Mouse (Mus musculus) CH12.LX (cell line): ENCODE measurements around the gene Map2k1. TPM values are rescaled to one million over a fixed set of nuclear protein-coding genes. Genes with fewer than 3 reads are reported as not detected.
"Not testable (repeated sequence)": the region's sequence is repeated elsewhere in the genome, so short reads cannot be mapped to it uniquely, and the experiment has no call there.

Experiments
- DNase-seq: peaks from one replicate; pipeline ENCODE4 v3.0.0-alpha.2; 2013; ENCODE audit errors: extremely low read depth
- H3K27ac ChIP-seq: 2 replicates; pipeline ENCODE4 v1.5.1; 2012; ENCODE audit warnings: low read depth, mild to moderate bottlenecking, control low read depth, moderate library complexity; ENCODE audit not compliant: insufficient read depth
- H3K27me3 ChIP-seq: replicated peaks from 2 replicates; pipeline ENCODE3; 2012; ENCODE audit warnings: inconsistent platforms
- H3K36me3 ChIP-seq, 2 experiments: replicated peaks in 1 of 2; 2 replicates each; pipeline versions ENCODE3 to v1.6.1; 2012; ENCODE audit warnings: inconsistent platforms in 1 of 2, low read length in 1 of 2, mild to moderate bottlenecking in 1 of 2, mixed read lengths in 1 of 2, moderate library complexity in 1 of 2; ENCODE audit not compliant: control insufficient read depth in 1 of 2, insufficient read depth in 1 of 2
- H3K4me1 ChIP-seq, 2 experiments: 2 replicates each; pipeline ENCODE4 v1.6.1; 2012; ENCODE audit warnings: inconsistent platforms in 1 of 2, moderate library complexity in 1 of 2; ENCODE audit not compliant: insufficient read depth in 2 of 2, control insufficient read depth in 1 of 2
- H3K4me2 ChIP-seq: 2 replicates; pipeline ENCODE4 v1.6.1; 2012; ENCODE audit warnings: low read depth, mild to moderate bottlenecking, control low read depth; ENCODE audit not compliant: poor library complexity, insufficient read depth, severe bottlenecking
- H3K4me3 ChIP-seq, 3 experiments: fragments of 150-350 bp in 1 of 3; sonication (generic) in 1 of 3; replicated peaks in 1 of 3; 2 replicates each; pipeline versions ENCODE3 to v1.5.1; 2011 to 2012; ENCODE audit warnings: low read depth in 2 of 3, low read length in 2 of 3, mild to moderate bottlenecking in 2 of 3, moderate library complexity in 2 of 3, control low read depth in 1 of 3, improper control_type of control experiment in 1 of 3, inconsistent platforms in 1 of 3, mixed read lengths in 1 of 3; ENCODE audit not compliant: poor library complexity in 1 of 3
- H3K79me2 ChIP-seq: replicated peaks from 2 replicates; pipeline ENCODE4 v1.6.1; 2012; ENCODE audit warnings: mild to moderate bottlenecking, moderate library complexity; ENCODE audit not compliant: control insufficient read depth, poor library complexity, insufficient read depth, severe bottlenecking; ENCODE audit errors: extremely low read depth
- H3K9ac ChIP-seq: 2 replicates; pipeline ENCODE4 v1.6.1; 2012; ENCODE audit warnings: low read depth, mild to moderate bottlenecking, control low read depth, moderate library complexity; ENCODE audit not compliant: insufficient read depth
- H3K9me3 ChIP-seq: replicated peaks from 2 replicates; pipeline ENCODE3; 2012; ENCODE audit warnings: low read length, inconsistent platforms, mixed read lengths
- BHLHE40 ChIP-seq: IDR thresholded peaks from 2 replicates; pipeline ENCODE4 v1.6.1; 2011; ENCODE audit warnings: mild to moderate bottlenecking, low read depth, low read length, improper control_type of control experiment
- CHD2 ChIP-seq: IDR thresholded peaks from 2 replicates; pipeline ENCODE4 v1.6.1; 2011; ENCODE audit warnings: low read length, improper control_type of control experiment
- CTCF ChIP-seq, 2 experiments: IDR thresholded peaks in 1 of 2; conservative IDR thresholded peaks in 1 of 2; 2 replicates each; pipeline ENCODE4 v1.5.1; 2011 to 2012; ENCODE audit warnings: low read depth in 2 of 2, low read length in 2 of 2, improper control_type of control experiment in 1 of 2, inconsistent platforms in 1 of 2, mild to moderate bottlenecking in 1 of 2, moderate library complexity in 1 of 2
- ETS1 ChIP-seq: conservative IDR thresholded peaks from 2 replicates; pipeline ENCODE4 v1.6.1; 2012; ENCODE audit warnings: low read depth, mild to moderate bottlenecking, inconsistent platforms, low read length, improper control_type of control experiment, moderate library complexity
- JUND ChIP-seq: conservative IDR thresholded peaks from 2 replicates; pipeline ENCODE4 v1.6.1; 2011; ENCODE audit warnings: low read depth, low read length, improper control_type of control experiment
- KAT2A ChIP-seq: IDR thresholded peaks from 2 replicates; pipeline ENCODE4 v1.6.1; 2012; ENCODE audit warnings: low read length, improper control_type of control experiment, inconsistent platforms; ENCODE audit not compliant: insufficient replicate concordance
- MAZ ChIP-seq: IDR thresholded peaks from 2 replicates; pipeline ENCODE4 v1.6.1; 2012; ENCODE audit warnings: low read depth, mild to moderate bottlenecking, inconsistent platforms, low read length, improper control_type of control experiment, moderate library complexity
- MEF2A ChIP-seq: IDR thresholded peaks from 2 replicates; pipeline ENCODE4 v1.6.1; 2014; ENCODE audit warnings: low read depth, mild to moderate bottlenecking, inconsistent platforms, low read length, improper control_type of control experiment, borderline replicate concordance
- MYC ChIP-seq: IDR thresholded peaks from 2 replicates; pipeline ENCODE4 v1.6.1; 2011; ENCODE audit warnings: low read depth, mild to moderate bottlenecking, improper control_type of control experiment, low read length
- NELFE ChIP-seq: IDR thresholded peaks from 2 replicates; pipeline ENCODE4 v1.6.1; 2011; ENCODE audit warnings: low read depth, low read length, improper control_type of control experiment
- NRF1 ChIP-seq: IDR thresholded peaks from 2 replicates; pipeline ENCODE4 v1.6.1; 2014; ENCODE audit warnings: low read depth, mild to moderate bottlenecking, inconsistent platforms, low read length, improper control_type of control experiment, moderate library complexity
- PAX5 ChIP-seq: IDR thresholded peaks from 2 replicates; pipeline ENCODE4 v1.6.1; 2012; ENCODE audit warnings: low read length, inconsistent platforms, mixed read lengths
- POLR2A ChIP-seq: IDR thresholded peaks from 2 replicates; pipeline ENCODE4 v1.6.1; 2011; ENCODE audit warnings: low read depth, mild to moderate bottlenecking, improper control_type of control experiment, low read length
- RAD21 ChIP-seq: IDR thresholded peaks from 2 replicates; pipeline ENCODE4 v1.6.1; 2011; ENCODE audit warnings: low read depth, mild to moderate bottlenecking, low read length, improper control_type of control experiment, moderate library complexity
- TBP ChIP-seq: conservative IDR thresholded peaks from 2 replicates; pipeline ENCODE4 v1.6.1; 2011; ENCODE audit warnings: low read depth, low read length, improper control_type of control experiment
- TCF12 ChIP-seq: IDR thresholded peaks from 2 replicates; pipeline ENCODE4 v1.6.1; 2014; ENCODE audit warnings: low read depth, mild to moderate bottlenecking, inconsistent platforms, low read length, improper control_type of control experiment
- UBTF ChIP-seq: IDR thresholded peaks from 2 replicates; pipeline ENCODE4 v1.6.1; 2012; ENCODE audit warnings: low read depth, mild to moderate bottlenecking, inconsistent platforms, low read length, improper control_type of control experiment, moderate library complexity
- USF1 ChIP-seq: IDR thresholded peaks from 2 replicates; pipeline ENCODE4 v1.6.1; 2014; ENCODE audit warnings: low read depth, mild to moderate bottlenecking, inconsistent platforms, low read length, improper control_type of control experiment
- USF2 ChIP-seq: conservative IDR thresholded peaks from 2 replicates; pipeline ENCODE4 v1.6.1; 2011; ENCODE audit warnings: low read depth, low read length, improper control_type of control experiment
- ZC3H11A ChIP-seq: IDR thresholded peaks from 2 replicates; pipeline ENCODE4 v1.6.1; 2012; ENCODE audit warnings: low read depth, mild to moderate bottlenecking, inconsistent platforms, low read length, improper control_type of control experiment
- ZKSCAN1 ChIP-seq: IDR thresholded peaks from 2 replicates; pipeline ENCODE4 v1.6.1; 2012; ENCODE audit warnings: low read depth, inconsistent platforms, low read length, improper control_type of control experiment, borderline replicate concordance
- ZMIZ1 ChIP-seq: IDR thresholded peaks from 2 replicates; pipeline ENCODE4 v1.6.1; 2012; ENCODE audit warnings: low read depth, mild to moderate bottlenecking, inconsistent platforms, low read length, improper control_type of control experiment
- dilution Hi-C: fragments of 300-500 bp; cut with MboI; formaldehyde crosslinking; loops from 2 replicates; pipeline ENCODE4 v1.14.3; 2020; ENCODE audit warnings: low sequenced_read_pairs; ENCODE audit not compliant: extremely low pct_unique_long_range_greater_than_20kb, extremely low pct_ligation_motif_present
- in situ Hi-C: fragments of 300-500 bp; cut with MboI; formaldehyde crosslinking; loops from 3 replicates; pipeline ENCODE4 v1.14.3; 2019; ENCODE audit warnings: low sequenced_read_pairs, low pct_ligation_motif_present, low pct_unique_long_range_greater_than_20kb, mixed read lengths
- polyA plus RNA-seq: library from polyadenylated mRNA; unstranded; fragments of >175 nt; gene quantifications from 2 replicates; pipeline ENCODE4 v1.2.1, GENCODE M21; 2012; ENCODE audit warnings: low read depth; ENCODE audit not compliant: insufficient read length
- total RNA-seq, 2 experiments: library from RNA; depleted of rRNA; stranded (reverse); fragments of 300-350 nt in 1 of 2; fragments of >200 nt in 1 of 2; gene quantifications; 2 replicates each; pipeline ENCODE4 v1.2.3; 2012 to 2014

Map2k1 gene
- total and polyA plus RNA-seq, 3 experiments: 56.3 to 122 (median 74.0) TPM

GRCm38 (mm10) chr9:64156641-64157040 lies 96.8 kb downstream of the Map2k1 start:
- H3K36me3 ChIP-seq: peaks cover 50 to 87% of the 10 kb centered on the region in 2 experiments
- H3K9me3 ChIP-seq: no peaks in the 10 kb centered on the region
- no peak for DNase-seq
- in situ Hi-C loops: no loop called here
- H3K4me1 ChIP-seq: no peaks in the 10 kb centered on the region
- dilution Hi-C loops: no loop called here
- H3K4me3 ChIP-seq: no peak overlapping the region
- H3K9ac ChIP-seq: no peak overlapping the region
- 0 out of 2 replicates have a peak, but pooled peaks cover 4% of the 10 kb centered on the region for H3K79me2 ChIP-seq
- H3K27ac ChIP-seq: no peak overlapping the region; the same call in 1 of the 2 replicates
- H3K27me3 ChIP-seq: no peaks in the 10 kb centered on the region
- TF ChIP-seq TBP (no peak), UBTF (no peak), TCF12 (no peak), POLR2A (no peak), NELFE (no peak), USF2 (no peak), BHLHE40 (no peak)
- H3K4me2 ChIP-seq: no peak overlapping the region

GRCm38 (mm10) chr9:64139879-64140278 lies 113.6 kb downstream of the Map2k1 start:
- dilution Hi-C loops: no loop called here

GRCm38 (mm10) chr9:64138896-64139295 lies 114.5 kb downstream of the Map2k1 start:
- in situ Hi-C loops: not testable (repeated sequence)

More at GRCm38 (mm10) chr9:64139879-64140278, 113.6 kb downstream of the Map2k1 start:
- no peaks in the 10 kb centered on the region for H3K4me1 ChIP-seq
- TF ChIP-seq USF2 (no peak), BHLHE40 (no peak), MAZ (no peak), ETS1 (no peak), MEF2A (no peak), UBTF (no peak), NRF1 (no peak), RAD21 (no peak), PAX5 (no peak), ZKSCAN1 (no peak), TCF12 (no peak), ZC3H11A (no peak), USF1 (no peak), ZMIZ1 (no peak), CHD2 (no peak), KAT2A (no peak), MYC (no peak), JUND (no peak)
- H3K79me2 ChIP-seq: no peaks in the 10 kb centered on the region
- peaks cover 36 to 79% of the 10 kb centered on the region in 2 experiments for H3K36me3 ChIP-seq
- no peak overlapping the region for H3K4me3 ChIP-seq
- H3K4me2 ChIP-seq: no peak overlapping the region
- in situ Hi-C loops: no loop called here
- no peak overlapping the region for H3K27ac ChIP-seq
- no peak overlapping the region for H3K9ac ChIP-seq
- H3K27me3 ChIP-seq: no peaks in the 10 kb centered on the region
- H3K9me3 ChIP-seq: no peaks in the 10 kb centered on the region
- DNase-seq: no peak

More at GRCm38 (mm10) chr9:64138896-64139295, 114.5 kb downstream of the Map2k1 start:
- H3K9ac ChIP-seq, H3K79me2 ChIP-seq, H3K27ac ChIP-seq, H3K4me1 ChIP-seq, H3K9me3 ChIP-seq, H3K4me2 ChIP-seq, H3K4me3 ChIP-seq, H3K27me3 ChIP-seq, dilution Hi-C loops: not testable (repeated sequence)
- peak; percentile 35 for TF ChIP-seq RAD21
- TF ChIP-seq CTCF (conservative IDR thresholded peaks at IDR 0.05 in 1 of 2, IDR thresholded peaks at IDR 0.05 in 1 of 2; ENCODE audit: low read depth in 2 of 2, low read length in 2 of 2): peak; percentile 61 to 64
- TF ChIP-seq NRF1: peak; percentile 72
- DNase-seq: peak; percentile 50
- peaks cover 36 to 70% of the 10 kb centered on the region in 2 experiments for H3K36me3 ChIP-seq
